Mouse (Mus musculus) thymus, adult 2 months (tissue): ENCODE measurements around the gene Abhd12b. TPM values are rescaled to one million over a fixed set of nuclear protein-coding genes. Genes with fewer than 3 reads are reported as not detected.

Experiments used
- DNase-seq: peaks from one replicate; pipeline ENCODE4 v3.0.0; 2021
- H3K27ac ChIP-seq: fragments of 200-500 bp; 2 replicates; pipeline ENCODE4 v1.5.1; 2012; ENCODE audit warnings: low read length, control low read depth; ENCODE audit not compliant: control insufficient read depth, insufficient read depth
- H3K27me3 ChIP-seq: fragments of 200-500 bp; 2 replicates; pipeline ENCODE4 v1.6.1; 2012; ENCODE audit warnings: mild to moderate bottlenecking, low read length, moderate library complexity, mixed read lengths; ENCODE audit not compliant: control insufficient read depth, insufficient read depth
- H3K36me3 ChIP-seq: fragments of 200-500 bp; 2 replicates; pipeline ENCODE4 v1.6.1; 2012; ENCODE audit warnings: mild to moderate bottlenecking, low read length, moderate library complexity; ENCODE audit not compliant: control insufficient read depth, insufficient read depth
- H3K4me1 ChIP-seq: fragments of 200-500 bp; replicated peaks from 2 replicates; pipeline ENCODE4 v1.6.1; 2012; ENCODE audit warnings: low read length; ENCODE audit not compliant: control insufficient read depth, insufficient read depth
- H3K4me3 ChIP-seq: fragments of 200-500 bp; 2 replicates; pipeline ENCODE4 v1.5.1; 2012; ENCODE audit warnings: mild to moderate bottlenecking, low read length, control low read depth, moderate library complexity; ENCODE audit not compliant: control insufficient read depth, insufficient read depth
- CTCF ChIP-seq: fragments of 200-500 bp; IDR thresholded peaks from 2 replicates; pipeline ENCODE4 v1.5.1; 2012; ENCODE audit warnings: mild to moderate bottlenecking, control low read depth, low read length, moderate library complexity, borderline replicate concordance; ENCODE audit not compliant: control insufficient read depth, poor library complexity, insufficient read depth; ENCODE audit errors: extremely low read depth
- POLR2A ChIP-seq: fragments of 200-500 bp; IDR thresholded peaks from 2 replicates; pipeline ENCODE4 v1.6.1; 2012; ENCODE audit warnings: mild to moderate bottlenecking, low read length, control low read depth, moderate library complexity; ENCODE audit not compliant: control insufficient read depth, poor library complexity, insufficient read depth; ENCODE audit errors: extremely low read depth
- WGBS: fragments of 180-500 bp; shearing (Covaris S2); methylation state at CpG from one replicate; pipeline ENCODE4 v1.1.7; 2018; 5-methylcytosine and 5-hydroxymethylcytosine counted together
- polyA plus RNA-seq: library from polyadenylated mRNA; depleted of rRNA; stranded (reverse); fragments of >200 nt; gene quantifications from 2 replicates; pipeline ENCODE4 v1.2.3, GENCODE M21; 2012

Gene Abhd12b
- polyA plus RNA-seq, 1 experiment = 0.12 TPM

DNA sequence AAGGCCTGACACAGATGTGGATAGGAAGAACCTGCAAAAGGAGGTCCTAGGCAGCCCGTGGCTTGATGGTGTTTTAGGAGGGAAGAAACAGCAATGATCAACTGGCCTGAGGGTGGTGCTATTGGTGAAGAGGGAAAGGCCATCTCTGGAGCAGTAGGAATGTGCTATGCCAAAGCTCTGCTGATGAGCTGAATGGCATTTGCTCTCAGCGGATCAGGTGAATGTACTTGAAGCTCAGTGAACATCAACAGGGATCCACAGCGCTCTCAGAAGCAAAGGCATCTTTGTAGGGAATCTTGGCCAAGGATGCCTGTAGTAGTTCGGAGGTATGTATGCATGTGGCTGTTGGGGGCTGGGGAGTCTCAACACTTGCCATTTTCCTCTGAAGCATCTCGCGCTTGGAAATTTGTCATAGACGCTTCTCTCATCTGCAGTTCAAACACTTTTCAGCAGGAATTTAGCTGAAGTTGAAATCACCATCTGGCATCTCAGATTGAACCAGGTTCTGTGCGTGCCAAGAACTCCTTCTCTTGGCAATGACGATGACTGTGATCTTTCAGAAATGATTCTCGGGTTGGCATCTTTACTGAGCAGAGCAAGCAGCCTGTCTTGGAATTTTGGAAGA lies 35.1 kb upstream of the Abhd12b start:
- TF ChIP-seq POLR2A = no peak
- no peak for TF ChIP-seq CTCF
- Histone ChIP-seq H3K4me3 (no peak overlapping the region), H3K27ac (no peak overlapping the region), H3K36me3 (no peaks in the 10 kb centered on the region), H3K27me3 (no peaks in the 10 kb centered on the region), H3K4me1 (peaks cover 5% of the 10 kb centered on the region; the same call in 1 of the 2 replicates)
- 96% methylated on average over 10 of the region's 10 CpGs for WGBS
- DNase-seq = no peak

DNA sequence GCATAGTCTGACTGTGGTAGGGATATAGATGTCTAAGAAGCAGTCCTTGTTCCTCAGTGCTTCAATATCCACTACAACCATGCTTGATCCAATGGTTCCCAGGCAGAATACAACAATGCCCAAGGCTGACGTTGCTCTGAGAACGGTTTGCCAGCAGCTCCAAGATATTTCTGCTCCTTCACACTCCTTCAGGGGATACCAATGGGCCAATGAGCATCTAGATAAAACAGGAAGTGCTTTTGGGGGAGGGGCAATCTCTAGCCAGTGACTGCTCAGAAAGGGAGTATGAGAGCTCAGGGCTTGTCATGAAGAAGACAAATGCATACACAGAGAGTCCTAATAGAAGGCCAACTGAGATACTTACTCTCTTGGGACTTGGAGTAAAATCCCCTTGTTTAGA lies 34.4 kb upstream of the Abhd12b start:
- no peak overlapping the region for H3K27ac ChIP-seq
- 46% methylated on average over 2 of the region's 2 CpGs for WGBS
- TF ChIP-seq POLR2A = no peak
- TF ChIP-seq CTCF = no peak
- no peaks in the 10 kb centered on the region for H3K36me3 ChIP-seq
- no peaks in the 10 kb centered on the region for H3K27me3 ChIP-seq
- no peak for DNase-seq
- H3K4me1 ChIP-seq = peaks cover 5% of the 10 kb centered on the region; the same call in 1 of the 2 replicates
- H3K4me3 ChIP-seq = no peak overlapping the region

DNA sequence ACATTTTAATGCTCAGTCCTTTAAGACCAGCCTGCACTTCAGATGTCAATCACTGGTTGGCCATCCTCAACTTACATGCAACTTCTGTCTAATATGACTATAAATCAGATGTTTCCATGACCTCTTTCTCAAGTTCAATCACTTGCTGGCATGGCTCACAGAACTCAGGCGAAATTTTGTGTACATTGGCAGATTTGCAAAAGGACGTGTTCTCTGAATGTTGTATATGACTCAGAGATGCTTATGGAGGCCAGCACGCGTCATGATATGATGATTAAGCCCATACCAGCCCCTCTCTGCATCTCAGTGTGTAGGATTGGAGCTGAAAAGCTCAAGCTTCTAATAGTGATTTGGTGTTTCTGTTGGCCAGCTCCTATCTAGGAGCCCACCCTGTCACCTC lies 27.3 kb upstream of the Abhd12b start:
- 96% methylated on average over 4 of the region's 4 CpGs for WGBS
- peaks cover 14% of the 10 kb centered on the region for H3K4me1 ChIP-seq
- H3K27ac ChIP-seq = no peak overlapping the region
- no peaks in the 10 kb centered on the region for H3K36me3 ChIP-seq
- H3K27me3 ChIP-seq = no peaks in the 10 kb centered on the region
- DNase-seq = no peak
- no peak overlapping the region for H3K4me3 ChIP-seq
- TF ChIP-seq POLR2A (no peak), CTCF (no peak)

DNA sequence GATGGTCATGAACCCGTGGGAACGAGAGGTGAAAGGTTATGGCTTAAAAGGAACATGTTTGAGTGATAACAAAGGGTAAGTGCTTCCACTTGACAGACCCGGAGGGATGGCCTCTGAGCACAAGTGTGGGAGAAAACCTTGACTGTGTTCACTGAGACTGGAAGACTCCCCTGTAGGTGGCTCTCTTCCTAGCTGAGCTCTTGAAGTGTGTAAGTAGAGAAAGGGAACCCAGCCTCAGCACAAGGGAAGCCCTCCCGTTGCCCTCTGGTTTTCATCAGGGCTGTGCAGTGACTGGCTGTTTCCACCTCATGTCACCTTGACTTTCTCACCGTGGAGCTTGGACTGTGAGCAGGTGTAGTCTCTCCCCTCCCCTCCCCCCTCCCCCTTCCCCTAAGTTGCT lies 24.8 kb upstream of the Abhd12b start:
- 29% methylated on average over 5 of the region's 5 CpGs for WGBS
- no peaks in the 10 kb centered on the region for H3K27me3 ChIP-seq
- DNase-seq = peak; percentile 56
- no peaks in the 10 kb centered on the region for H3K36me3 ChIP-seq
- H3K4me1 ChIP-seq = peaks cover 9% of the 10 kb centered on the region
- H3K27ac ChIP-seq = no peak overlapping the region
- no peak overlapping the region for H3K4me3 ChIP-seq
- TF ChIP-seq CTCF = no peak
- no peak for TF ChIP-seq POLR2A

DNA sequence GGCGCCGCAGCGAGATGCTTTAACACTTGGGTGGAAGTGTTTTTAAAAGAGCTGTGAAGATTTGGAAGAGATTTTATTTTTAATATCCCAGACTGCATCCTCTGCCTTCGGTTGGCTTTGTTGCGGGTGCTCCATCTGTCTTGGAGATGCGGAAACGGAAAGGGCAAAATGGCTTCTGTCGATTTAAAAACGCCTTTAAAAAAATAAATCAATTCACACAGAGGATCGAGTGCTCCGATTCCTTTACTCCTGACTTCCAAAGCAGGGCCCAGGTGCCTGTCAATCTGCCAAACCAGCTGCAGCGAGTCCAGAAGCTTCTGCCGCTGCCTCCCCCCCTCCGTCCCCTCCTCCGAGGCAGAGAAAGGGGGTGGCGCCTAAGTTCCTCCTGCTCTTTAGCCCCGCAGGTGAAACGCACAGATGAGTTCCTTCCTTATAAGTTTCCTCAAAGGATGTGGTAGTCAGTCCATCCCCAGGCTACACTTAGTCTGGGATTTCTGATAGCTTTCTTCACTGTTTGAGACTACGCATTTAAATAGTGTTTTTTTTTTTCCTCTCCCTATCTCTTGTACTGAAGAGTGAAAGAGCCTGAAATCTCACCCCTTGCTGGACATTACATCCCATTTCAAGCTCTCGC lies 22.8 kb upstream of the Abhd12b start:
- H3K27me3 ChIP-seq = no peaks in the 10 kb centered on the region
- TF ChIP-seq POLR2A = no peak
- peak; percentile 44 for DNase-seq
- H3K4me3 ChIP-seq = no peak overlapping the region
- H3K36me3 ChIP-seq = no peaks in the 10 kb centered on the region
- no peak overlapping the region for H3K27ac ChIP-seq
- peaks cover 25% of the 10 kb centered on the region for H3K4me1 ChIP-seq
- WGBS = 49% methylated on average over 20 of the region's 20 CpGs

DNA sequence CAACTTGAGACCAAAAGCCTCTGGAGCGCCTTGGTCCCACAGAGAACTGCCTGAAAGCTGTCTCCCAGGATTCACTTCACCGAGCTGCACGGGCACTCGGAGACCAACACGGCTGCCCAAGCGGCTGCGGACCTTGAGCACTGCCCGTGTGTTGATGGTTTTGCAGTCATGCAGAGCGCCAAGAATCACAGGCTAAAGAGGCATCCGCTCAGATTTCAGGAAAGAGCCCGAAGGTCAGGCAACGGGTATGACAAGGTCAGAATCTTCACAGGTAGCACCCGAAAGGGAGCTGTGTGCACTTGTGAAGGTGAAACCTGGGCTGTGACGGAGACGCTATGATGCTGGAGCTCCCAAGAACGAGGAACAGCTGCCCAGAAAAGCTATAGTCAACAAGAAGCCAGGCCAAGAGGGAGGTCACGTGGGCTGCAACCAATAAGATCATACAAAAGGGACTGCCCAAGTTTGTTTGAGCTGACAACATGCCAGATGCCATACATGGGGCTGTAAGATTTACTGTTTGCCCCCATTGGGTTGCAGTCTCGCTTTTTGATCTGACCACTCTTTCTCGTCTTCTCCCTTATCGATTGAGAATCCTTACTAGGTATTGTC lies 19.2 kb upstream of the Abhd12b start:
- no peak overlapping the region for H3K4me3 ChIP-seq
- peaks cover 30% of the 10 kb centered on the region for H3K4me1 ChIP-seq
- no peak for DNase-seq
- no peaks in the 10 kb centered on the region for H3K27me3 ChIP-seq
- WGBS = 94% methylated on average over 20 of the region's 20 CpGs
- no peaks in the 10 kb centered on the region for H3K36me3 ChIP-seq
- no peak overlapping the region for H3K27ac ChIP-seq
- TF ChIP-seq CTCF (no peak), POLR2A (no peak)
